Mouse (Mus musculus): ENCODE results near the gene Lexm.

Gene Lexm

GRCm38 (mm10) chr4:106581176-106581864, 35.7 kb downstream of the Lexm start:
- no peak for DNase-seq

- no peak for DNase-seq
These were observed 39.5 kb downstream of the Lexm start for GRCm38 (mm10) chr4:106577511-106577910.

GRCm38 (mm10) chr4:106575022-106575421, 42.0 kb downstream of the Lexm start:
- no peak for DNase-seq

GRCm38 (mm10) chr4:106571081-106571724, 45.8 kb downstream of the Lexm start:
- no peak for DNase-seq

GRCm38 (mm10) chr4:106569680-106570079, 47.4 kb downstream of the Lexm start:
- DNase-seq = no peak

GRCm38 (mm10) chr4:106564161-106564560, 52.9 kb downstream of the Lexm start:
- no peak for DNase-seq

- no peak for DNase-seq
These were observed 53.9 kb downstream of the Lexm start for GRCm38 (mm10) chr4:106562837-106563790.

GRCm38 (mm10) chr4:106562006-106562405, 55.0 kb downstream of the Lexm start:
- no peak for DNase-seq

GRCm38 (mm10) chr4:106560846-106561781, 55.9 kb downstream of the Lexm start, which contains the start of gene Dhcr24:
TSS of gene Dhcr24 (plus strand) at chr4:106561038.
- peak; percentile 92 for DNase-seq

GRCm38 (mm10) chr4:106560213-106560845, 56.7 kb downstream of the Lexm start:
- no peak for DNase-seq

GRCm38 (mm10) chr4:106559343-106560212, 57.5 kb downstream of the Lexm start:
- DNase-seq = no peak

GRCm38 (mm10) chr4:106557978-106558377, 59.1 kb downstream of the Lexm start:
- no peak for DNase-seq

- no peak for DNase-seq
These were observed 59.8 kb downstream of the Lexm start for GRCm38 (mm10) chr4:106557262-106557661.

GRCm38 (mm10) chr4:106550516-106551166, 66.4 kb downstream of the Lexm start:
- no peak for DNase-seq

- no peak for DNase-seq
These were observed 68.9 kb downstream of the Lexm start for GRCm38 (mm10) chr4:106548113-106548512.

GRCm38 (mm10) chr4:106546896-106547295, 70.1 kb downstream of the Lexm start:
- no peak for DNase-seq

GRCm38 (mm10) chr4:106545817-106546373, 71.1 kb downstream of the Lexm start:
- no peak for DNase-seq

GRCm38 (mm10) chr4:106542211-106542610, 74.8 kb downstream of the Lexm start:
- DNase-seq = no peak

GRCm38 (mm10) chr4:106541491-106541890, 75.5 kb downstream of the Lexm start:
- DNase-seq = no peak

All from lung, postnatal 14 days (tissue).